Mouse (Mus musculus): ENCODE measurements at regions not wholly inside any gene's neighbourhood (a gene's known extent, or its start where the extent isn't known, plus 50 kb on each side); places are given as distances from the start of the nearest gene placed in this dataset.
A peak's percentile ranks its signal among the peaks of the same experiment; 100 is the strongest.

DNA sequence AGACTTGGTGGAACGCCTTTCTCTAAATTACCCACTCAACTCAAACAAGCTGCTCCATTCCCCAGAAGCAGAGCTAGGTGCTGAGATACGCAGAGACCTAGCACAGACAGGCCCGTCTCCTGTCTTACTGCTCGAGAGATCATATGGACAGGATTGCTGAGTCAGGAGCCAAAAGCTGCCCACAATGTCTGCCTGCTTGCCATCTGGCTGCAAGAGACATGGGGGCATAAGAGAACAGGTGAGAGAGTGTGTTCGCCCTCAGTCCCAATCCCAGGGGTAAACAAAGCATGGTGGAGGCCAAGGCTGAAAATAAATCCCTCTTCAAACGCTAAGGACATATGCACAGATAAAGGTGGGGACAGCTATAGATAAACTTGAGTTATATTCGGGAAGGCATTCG is 234.0 kb upstream of the Ppargc1a start:
- Histone ChIP-seq H3K4me1 (replicated peaks; ENCODE audit: insufficient read depth, low read length) (0 out of 2 replicates have a peak, but pooled peaks cover 3% of the 10 kb centered on the region), H3K36me3 (ENCODE audit: insufficient read depth, low read length) (no peaks in the 10 kb centered on the region), H3K4me3 (replicated peaks; ENCODE audit: low read depth, low read length) (no peak overlapping the region), H3K9ac (ENCODE audit: low read depth, low read length) (no peak overlapping the region), H3K27me3 (ENCODE audit: insufficient read depth, low read length) (no peaks in the 10 kb centered on the region), H3K9me3 (replicated peaks; ENCODE audit: low read length) (no peaks in the 10 kb centered on the region), H3K4me2 (ENCODE audit: low read length) (no peak overlapping the region), H3K27ac (no peak overlapping the region)
- WGBS: 81% methylated on average over 8 of the region's 8 CpGs
- no peak for DNase-seq (ENCODE audit: low spot score)
- no peak for ATAC-seq (replicated peaks; ENCODE audit: low FRiP score, low read depth)
- TF ChIP-seq CTCF (IDR thresholded peaks at IDR 0.05; ENCODE audit: low read depth): no peak

DNA sequence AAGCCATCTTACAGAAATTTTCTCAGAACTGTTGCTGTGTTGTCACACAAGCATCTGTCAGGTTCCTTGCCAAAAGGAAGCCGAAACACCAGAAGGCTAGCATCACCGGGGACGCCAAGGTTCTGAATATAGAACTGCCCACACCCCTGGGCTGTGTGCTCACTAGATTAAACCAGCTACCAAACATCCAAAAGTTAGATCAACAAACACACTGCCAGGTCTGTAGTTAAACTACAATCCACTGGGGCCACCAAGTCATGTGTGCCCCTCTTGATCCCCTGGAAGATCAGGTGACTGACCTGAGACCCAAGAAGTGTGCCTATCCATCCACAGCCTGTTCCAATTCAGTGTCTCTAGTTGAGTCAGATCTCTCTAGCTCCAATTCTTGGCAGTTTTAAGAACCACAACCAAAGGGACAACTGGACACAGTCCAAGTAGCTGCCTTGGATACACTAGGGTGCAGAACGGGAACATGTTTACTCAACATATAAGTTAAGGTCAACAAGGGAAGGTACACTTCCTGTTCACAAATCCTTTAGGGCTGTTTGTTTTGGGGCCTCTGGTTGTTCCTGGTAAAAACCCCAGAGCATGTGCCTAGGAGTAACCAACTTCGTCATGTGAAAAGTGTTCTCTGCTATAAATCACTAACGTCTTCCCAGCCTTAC is 232.0 kb upstream of the Ppargc1a start:
- H3K4me2 ChIP-seq (ENCODE audit: low read length): no peak overlapping the region
- DNase-seq (ENCODE audit: low spot score) (peak; percentile 21), ATAC-seq (replicated peaks; ENCODE audit: low FRiP score, low read depth) (peak; percentile 73)

DNA sequence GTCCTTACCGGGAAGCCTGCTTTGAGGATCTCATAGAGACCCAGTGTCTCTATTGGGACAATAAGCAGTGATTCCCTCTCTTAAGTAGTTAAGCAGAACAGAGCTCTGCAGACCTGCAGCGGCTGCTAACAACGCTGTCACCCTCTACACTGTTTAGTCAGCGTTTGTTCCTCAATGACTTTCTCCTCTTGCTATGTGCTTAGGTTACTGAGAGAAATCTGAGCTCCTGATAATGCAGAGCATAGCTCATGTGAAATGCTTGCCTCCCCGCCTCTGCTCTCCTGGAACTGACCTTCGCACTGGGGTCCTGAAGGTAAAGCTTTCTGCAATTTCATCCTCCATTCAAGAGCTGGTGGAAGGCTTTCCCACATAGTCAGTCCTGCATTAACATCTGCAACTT is 226.6 kb upstream of the Ppargc1a start:
- no peak for TF ChIP-seq CTCF (IDR thresholded peaks at IDR 0.05; ENCODE audit: low read depth)
- Histone ChIP-seq H3K9ac (ENCODE audit: low read depth, low read length) (no peak overlapping the region), H3K4me1 (replicated peaks; ENCODE audit: insufficient read depth, low read length) (no peaks in the 10 kb centered on the region), H3K36me3 (ENCODE audit: insufficient read depth, low read length) (no peaks in the 10 kb centered on the region), H3K9me3 (replicated peaks; ENCODE audit: low read length) (no peaks in the 10 kb centered on the region), H3K4me2 (ENCODE audit: low read length) (no peak overlapping the region), H3K27me3 (ENCODE audit: insufficient read depth, low read length) (no peaks in the 10 kb centered on the region), H3K4me3 (replicated peaks; ENCODE audit: low read depth, low read length) (no peak overlapping the region), H3K27ac (no peak overlapping the region)
- no peak for ATAC-seq (replicated peaks; ENCODE audit: low FRiP score, low read depth)
- peak; percentile 23 for DNase-seq (ENCODE audit: low spot score)
- 22% methylated on average over 6 of the region's 6 CpGs for WGBS

More for the DNA sequence above, 232.0 kb upstream of the Ppargc1a start:
- WGBS: 42% methylated on average over 6 of the region's 6 CpGs
- H3K4me1 ChIP-seq (replicated peaks; ENCODE audit: insufficient read depth, low read length): 0 out of 2 replicates have a peak, but pooled peaks cover 3% of the 10 kb centered on the region
- H3K4me3 ChIP-seq (replicated peaks; ENCODE audit: low read depth, low read length): no peak overlapping the region
- H3K9ac ChIP-seq (ENCODE audit: low read depth, low read length): no peak overlapping the region
- no peak for TF ChIP-seq CTCF (IDR thresholded peaks at IDR 0.05; ENCODE audit: low read depth)
- H3K27ac ChIP-seq: no peak overlapping the region
- H3K36me3 ChIP-seq (ENCODE audit: insufficient read depth, low read length): no peaks in the 10 kb centered on the region
- no peaks in the 10 kb centered on the region for H3K27me3 ChIP-seq (ENCODE audit: insufficient read depth, low read length)
- H3K9me3 ChIP-seq (replicated peaks; ENCODE audit: low read length): no peaks in the 10 kb centered on the region

DNA sequence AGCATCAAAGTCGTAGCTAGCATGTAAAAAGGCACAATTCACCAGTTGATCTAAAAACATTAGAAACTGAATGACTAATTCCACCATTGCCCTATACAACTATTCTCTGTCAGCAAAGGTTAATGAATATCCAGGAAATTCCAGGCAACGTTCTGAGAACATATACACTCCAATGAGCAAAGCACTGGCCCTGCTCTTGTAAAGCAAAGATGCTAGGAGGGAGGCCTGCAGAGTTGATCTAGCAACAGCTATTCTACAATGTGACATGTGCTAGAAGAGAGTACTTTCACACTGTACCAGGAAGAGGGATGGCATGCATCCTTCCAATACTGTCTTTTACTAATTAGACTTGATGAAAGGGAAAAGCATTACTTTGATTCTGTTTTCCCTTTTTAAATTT is 225.4 kb upstream of the Ppargc1a start:
- no peak overlapping the region for H3K27ac ChIP-seq
- TF ChIP-seq CTCF (IDR thresholded peaks at IDR 0.05; ENCODE audit: low read depth): no peak
- H3K9me3 ChIP-seq (replicated peaks; ENCODE audit: low read length): no peaks in the 10 kb centered on the region
- no peaks in the 10 kb centered on the region for H3K27me3 ChIP-seq (ENCODE audit: insufficient read depth, low read length)
- no peak overlapping the region for H3K9ac ChIP-seq (ENCODE audit: low read depth, low read length)
- H3K4me2 ChIP-seq (ENCODE audit: low read length): no peak overlapping the region
- WGBS: 34% methylated on average over 2 of the region's 2 CpGs
- ATAC-seq (replicated peaks; ENCODE audit: low FRiP score, low read depth) (no peak), DNase-seq (ENCODE audit: low spot score) (peak; percentile 24)
- no peaks in the 10 kb centered on the region for H3K36me3 ChIP-seq (ENCODE audit: insufficient read depth, low read length)
- no peaks in the 10 kb centered on the region for H3K4me1 ChIP-seq (replicated peaks; ENCODE audit: insufficient read depth, low read length)
- H3K4me3 ChIP-seq (replicated peaks; ENCODE audit: low read depth, low read length): no peak overlapping the region

DNA sequence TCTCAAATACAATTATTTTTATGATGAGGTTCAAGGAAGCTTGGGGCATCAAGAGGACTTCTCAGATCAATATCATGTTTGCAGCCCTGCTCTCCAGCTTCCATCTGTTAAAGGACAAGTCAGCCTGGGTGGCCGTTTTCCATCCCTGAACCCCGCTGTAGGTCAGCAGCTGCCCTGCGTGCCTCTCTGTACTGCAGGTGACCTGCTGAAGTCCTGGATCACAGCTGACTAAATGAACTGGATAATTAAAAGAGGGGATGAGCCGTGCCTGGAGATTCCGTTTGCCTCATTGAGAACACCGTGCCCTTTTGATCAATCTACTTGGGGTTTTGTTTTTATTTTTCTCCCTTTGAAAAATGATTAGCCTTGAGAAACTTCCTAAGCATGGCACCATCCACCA is 221.2 kb upstream of the Ppargc1a start:
- WGBS: 44% methylated on average over 6 of the region's 6 CpGs
- no peak overlapping the region for H3K4me2 ChIP-seq (ENCODE audit: low read length)
- no peak overlapping the region for H3K9ac ChIP-seq (ENCODE audit: low read depth, low read length)
- no peaks in the 10 kb centered on the region for H3K36me3 ChIP-seq (ENCODE audit: insufficient read depth, low read length)
- H3K27ac ChIP-seq: no peak overlapping the region
- H3K27me3 ChIP-seq (ENCODE audit: insufficient read depth, low read length): no peaks in the 10 kb centered on the region
- H3K9me3 ChIP-seq (replicated peaks; ENCODE audit: low read length): no peaks in the 10 kb centered on the region
- H3K4me3 ChIP-seq (replicated peaks; ENCODE audit: low read depth, low read length): no peak overlapping the region
- TF ChIP-seq CTCF (IDR thresholded peaks at IDR 0.05; ENCODE audit: low read depth): no peak
- no peaks in the 10 kb centered on the region for H3K4me1 ChIP-seq (replicated peaks; ENCODE audit: insufficient read depth, low read length)
- DNase-seq (ENCODE audit: low spot score): peak; percentile 7
- ATAC-seq (replicated peaks; ENCODE audit: low FRiP score, low read depth): no peak

DNA sequence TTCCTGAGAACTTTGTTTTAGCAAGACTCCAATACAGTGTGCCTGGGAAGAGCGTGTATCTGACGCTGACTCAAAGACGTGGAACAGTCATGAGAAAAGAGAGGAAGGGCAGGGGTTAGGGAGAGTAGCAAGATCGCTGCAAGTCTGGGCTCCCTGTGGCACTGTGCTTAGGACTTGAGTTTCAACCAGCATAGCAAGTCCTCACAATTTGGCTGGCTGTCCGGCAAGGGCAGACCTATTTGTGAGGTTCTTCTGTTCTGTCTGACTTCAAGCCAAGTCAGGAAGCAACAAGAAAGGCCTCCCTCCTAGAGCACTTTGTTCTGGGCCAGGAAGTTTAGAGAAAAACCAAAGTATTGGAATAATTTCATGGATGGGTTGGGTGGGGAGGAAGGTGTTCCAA is 216.0 kb upstream of the Ppargc1a start:
- 50% methylated on average over 5 of the region's 5 CpGs for WGBS

DNA sequence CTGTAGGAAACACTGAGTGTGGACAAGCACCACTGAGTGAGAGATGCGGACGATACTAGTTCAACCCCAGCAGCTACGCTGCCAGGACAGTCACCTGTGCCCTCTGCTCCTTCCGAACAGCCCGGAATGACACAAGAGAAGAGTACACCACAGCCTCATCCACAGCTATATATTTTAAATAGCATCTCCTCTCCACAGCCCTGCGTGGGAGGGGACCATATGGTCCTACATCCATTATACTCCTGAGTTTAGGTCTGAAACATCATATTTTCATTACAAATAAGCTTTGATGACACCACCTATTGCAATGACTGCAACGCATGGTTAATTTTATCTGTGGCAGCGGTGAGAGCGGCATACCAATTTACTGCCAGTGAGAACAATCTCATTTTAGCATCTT is 215.6 kb upstream of the Ppargc1a start:
- no peak overlapping the region for H3K9ac ChIP-seq (ENCODE audit: low read depth, low read length)
- no peak for ATAC-seq (replicated peaks; ENCODE audit: low FRiP score, low read depth)
- H3K27me3 ChIP-seq (ENCODE audit: insufficient read depth, low read length): no peaks in the 10 kb centered on the region
- no peak for TF ChIP-seq CTCF (IDR thresholded peaks at IDR 0.05; ENCODE audit: low read depth)
- no peaks in the 10 kb centered on the region for H3K4me1 ChIP-seq (replicated peaks; ENCODE audit: insufficient read depth, low read length)
- H3K4me2 ChIP-seq (ENCODE audit: low read length): no peak overlapping the region
- WGBS: 54% methylated on average over 9 of the region's 9 CpGs
- DNase-seq (ENCODE audit: low spot score): no peak
- H3K4me3 ChIP-seq (replicated peaks; ENCODE audit: low read depth, low read length): no peak overlapping the region
- H3K27ac ChIP-seq: no peak overlapping the region
- no peaks in the 10 kb centered on the region for H3K9me3 ChIP-seq (replicated peaks; ENCODE audit: low read length)
- no peaks in the 10 kb centered on the region for H3K36me3 ChIP-seq (ENCODE audit: insufficient read depth, low read length)

More for the DNA sequence above, 216.0 kb upstream of the Ppargc1a start:
- Histone ChIP-seq H3K27ac (no peak overlapping the region), H3K36me3 (ENCODE audit: insufficient read depth, low read length) (no peaks in the 10 kb centered on the region), H3K4me3 (replicated peaks; ENCODE audit: low read depth, low read length) (no peak overlapping the region), H3K27me3 (ENCODE audit: insufficient read depth, low read length) (no peaks in the 10 kb centered on the region), H3K9ac (ENCODE audit: low read depth, low read length) (no peak overlapping the region), H3K4me1 (replicated peaks; ENCODE audit: insufficient read depth, low read length) (no peaks in the 10 kb centered on the region), H3K9me3 (replicated peaks; ENCODE audit: low read length) (no peaks in the 10 kb centered on the region), H3K4me2 (ENCODE audit: low read length) (no peak overlapping the region)
- DNase-seq (ENCODE audit: low spot score) (no peak), ATAC-seq (replicated peaks; ENCODE audit: low FRiP score, low read depth) (no peak)
- no peak for TF ChIP-seq CTCF (IDR thresholded peaks at IDR 0.05; ENCODE audit: low read depth)

Data from kidney, postnatal 0 days (tissue).